ENCODE assay signal across 22 mouse cellular contexts in the genomic region with DNA sequence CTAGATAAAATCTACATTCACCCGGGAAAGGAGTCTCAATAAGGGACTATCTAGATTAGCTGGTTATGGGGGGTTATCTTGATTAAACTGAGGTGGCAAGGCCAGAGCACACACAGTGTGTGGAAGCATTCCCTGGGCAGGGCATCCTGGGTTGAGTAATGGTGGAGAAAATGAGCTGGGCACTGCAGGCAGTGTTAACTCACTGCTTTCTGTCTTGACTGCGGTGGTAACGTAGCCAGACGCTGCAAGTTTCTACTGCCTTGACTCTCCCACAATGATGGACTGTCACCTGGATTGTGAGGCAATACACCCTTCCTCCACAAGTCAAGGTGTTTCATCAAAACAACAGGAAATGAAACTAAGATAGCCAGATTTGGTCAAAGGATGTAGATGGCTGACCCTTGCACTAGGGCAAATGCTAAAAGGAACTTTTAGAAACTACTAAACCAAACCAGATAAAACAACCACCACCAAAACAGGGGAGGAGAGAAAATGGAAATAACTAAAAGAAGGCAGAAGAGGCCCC. TPM values are rescaled to one million over a fixed set of nuclear protein-coding genes. Genes with fewer than 3 reads are reported as not detected.
DNase-seq lines count a peak whose midpoint lies in the region; ATAC-seq and TF ChIP-seq lines count a peak whose summit lies in the region.
"Had no signal": no experiment of that assay in that cellular context is flagged by ENCODE, and none has a peak within 500 bp of the region (broad histone marks: within the 10 kb centered on the region; RNA-seq: fewer than 3 reads in every experiment).

No protein-coding gene starts in this region.

- TF ChIP-seq CTCF in liver, postnatal 0 days (IDR thresholded peaks at IDR 0.05; ENCODE audit: low read depth), result no peak

- no peaks in the 10 kb centered on the region for H3K27me3 ChIP-seq in liver, postnatal 0 days (ENCODE audit: insufficient read depth, low read length)
- H3K27me3 ChIP-seq in liver, embryonic 11.5 days (replicated peaks; ENCODE audit: control insufficient read depth, insufficient read depth, low read length), result no peaks in the 10 kb centered on the region
- H3K27me3 ChIP-seq in splenic B cell, adult 2 months (ENCODE audit: control insufficient read depth, insufficient read depth, low read length, poor library complexity, severe bottlenecking), result no peaks in the 10 kb centered on the region
- H3K27me3 ChIP-seq: forebrain, embryonic 13.5 days; heart, embryonic 15.5 days had no signal

- WGBS in liver, postnatal 0 days (ENCODE audit: insufficient replicate concordance), result 69% methylated on average over 4 of the region's 4 CpGs
- WGBS in liver, embryonic 11.5 days, result 87% methylated on average over 4 of the region's 4 CpGs

- no peak overlapping the region for H3K9ac ChIP-seq in liver, postnatal 0 days (replicated peaks)
- H3K9ac ChIP-seq in liver, embryonic 11.5 days (ENCODE audit: low read depth, low read length), result no peak overlapping the region
- H3K9ac ChIP-seq: forebrain, embryonic 13.5 days; forebrain, postnatal 0 days; heart, embryonic 15.5 days; hindbrain, embryonic 14.5 days had no signal

- intact Hi-C loops in heart, postnatal 36 days (cut with DNase I), result no loop called here

- H3K4me3 ChIP-seq in liver, postnatal 0 days (ENCODE audit: low read depth, low read length), result no peak overlapping the region
- no peak overlapping the region for H3K4me3 ChIP-seq in liver, embryonic 11.5 days (ENCODE audit: low read depth, low read length)
- H3K4me3 ChIP-seq: embryonic facial prominence, embryonic 10.5 days; forebrain, embryonic 13.5 days; heart, embryonic 15.5 days; hindbrain, embryonic 10.5 days had no signal

- H3K4me1 ChIP-seq in liver, postnatal 0 days (ENCODE audit: insufficient read depth), result peaks cover 10% of the 10 kb centered on the region; the same call in 1 of the 2 replicates
- H3K4me1 ChIP-seq in liver, embryonic 11.5 days (replicated peaks; ENCODE audit: control insufficient read depth, insufficient read depth, low read length), result no peaks in the 10 kb centered on the region; the same call in none of the 2 replicates
- H3K4me1 ChIP-seq: embryonic facial prominence, embryonic 10.5 days; forebrain, embryonic 13.5 days; hindbrain, embryonic 10.5 days had no signal

- ATAC-seq in liver, postnatal 0 days, result peak; percentile 47
- ATAC-seq in liver, embryonic 11.5 days (replicated peaks; ENCODE audit: low FRiP score), result no peak
- peak; percentile 34 for ATAC-seq in CD4-positive, CD25-positive, alpha-beta regulatory T cell, adult 4 months
- ATAC-seq in megakaryocyte, adult 5-6 weeks (ENCODE audit: poor library complexity, severe bottlenecking), result peak; percentile 59
- ATAC-seq: forebrain, embryonic 13.5 days; forebrain, postnatal 0 days had no signal

- no peak for DNase-seq in liver, postnatal 0 days
- no peak for DNase-seq in liver, embryonic 11.5 days (ENCODE audit: low spot score)
- DNase-seq in splenic B cell, adult 2 months (ENCODE audit: low read depth, low spot score), result peak; percentile 54
- no peak for DNase-seq in adrenal gland, postnatal 25 days
- no peak for DNase-seq in heart, postnatal 36 days
- DNase-seq: adrenal gland, postnatal 10 days; cerebellum, adult 11-12 months; cerebellum, adult 9-11 months; cerebellum, postnatal 36 days; forebrain, postnatal 0 days; gastrocnemius, postnatal 36 days; heart, adult 18-20 months; heart, postnatal 14 days had no signal

- H3K9me3 ChIP-seq in liver, postnatal 0 days (ENCODE audit: low read length), result no peaks in the 10 kb centered on the region
- H3K9me3 ChIP-seq in liver, embryonic 11.5 days (ENCODE audit: control insufficient read depth, low read length), result no peaks in the 10 kb centered on the region
- H3K9me3 ChIP-seq: embryonic facial prominence, embryonic 10.5 days; forebrain, embryonic 13.5 days; heart, embryonic 15.5 days; hindbrain, embryonic 10.5 days had no signal

- no peak overlapping the region for H3K4me2 ChIP-seq in liver, postnatal 0 days (ENCODE audit: low read depth, low read length)
- H3K4me2 ChIP-seq in liver, embryonic 11.5 days, result no peak overlapping the region
- H3K4me2 ChIP-seq: forebrain, embryonic 13.5 days; heart, embryonic 11.5 days; heart, embryonic 15.5 days; hindbrain, embryonic 14.5 days had no signal

- H3K27ac ChIP-seq in liver, postnatal 0 days (ENCODE audit: low read depth), result 0 out of 2 replicates have a peak overlapping the region, but pooled peaks have one; percentile 5
- H3K27ac ChIP-seq in liver, embryonic 11.5 days (ENCODE audit: low read depth, low read length), result no peak overlapping the region
- H3K27ac ChIP-seq: embryonic facial prominence, embryonic 10.5 days; forebrain, embryonic 13.5 days; heart, embryonic 15.5 days; hindbrain, embryonic 10.5 days; hindbrain, embryonic 14.5 days had no signal

- TF ChIP-seq EP300 in liver, postnatal 0 days (IDR thresholded peaks at IDR 0.05; ENCODE audit: low read depth), result no peak

- no peaks in the 10 kb centered on the region for H3K36me3 ChIP-seq in liver, postnatal 0 days (replicated peaks; ENCODE audit: insufficient read depth, low read length)
- peaks cover 2% of the 10 kb centered on the region; the same call in 1 of the 2 replicates for H3K36me3 ChIP-seq in liver, embryonic 11.5 days (ENCODE audit: control insufficient read depth, insufficient read depth, low read length)
- H3K36me3 ChIP-seq in splenic B cell, adult 2 months (ENCODE audit: control insufficient read depth, insufficient read depth, low read length, poor library complexity, severe bottlenecking), result no peaks in the 10 kb centered on the region
- H3K36me3 ChIP-seq: embryonic facial prominence, embryonic 10.5 days; heart, embryonic 15.5 days; hindbrain, embryonic 10.5 days had no signal

RNA-seq across cellular contexts. Expression of gene Prkd3, which starts 20.8 kb away (rescaled TPM):
- polyA plus RNA-seq in liver, postnatal 0 days (2015; fragmentation: Nextera tagmentation; extraction: Ambion mirVana), result 14.6 and 17.0 TPM in 2 replicates
- polyA plus RNA-seq in liver, embryonic 11.5 days (2014; fragmentation: Nextera tagmentation; extraction: Ambion mirVana), result 21.8 and 24.8 TPM in 2 replicates
- 10 to 100 TPM in 1 of 2 experiments, 1 to 10 TPM in 1; 8.1 to 11.4 TPM for polyA plus RNA-seq in CD4-positive, CD25-positive, alpha-beta regulatory T cell, adult 4 months (2017; shearing (Covaris generic))
- 75.6 and 77.9 TPM in 2 replicates for total RNA-seq in megakaryocyte, adult 5-6 weeks (2015)
- total RNA-seq in megakaryocyte, adult 5-6 weeks (2017), result 79.1 and 83.0 TPM in 2 replicates
- 32.9 and 40.0 TPM in 2 replicates for total RNA-seq in adrenal gland, postnatal 25 days (2021)
- total RNA-seq in heart, postnatal 36 days (2021), result 10 to 100 TPM; 17.9 to 18.3 TPM

RNA-seq across cellular contexts. Expression of gene Qpct, which starts 51.9 kb away (rescaled TPM):
- 53.2 and 53.8 TPM in 2 replicates for polyA plus RNA-seq in liver, postnatal 0 days (2015; fragmentation: Nextera tagmentation; extraction: Ambion mirVana)
- polyA plus RNA-seq in liver, embryonic 11.5 days (2014; fragmentation: Nextera tagmentation; extraction: Ambion mirVana), result 7.5 and 10.3 TPM in 2 replicates
- 1 to 10 TPM; 2.3 TPM for polyA plus RNA-seq in CD4-positive, CD25-positive, alpha-beta regulatory T cell, adult 4 months (2017; shearing (Covaris generic))
- 21.0 and 23.9 TPM in 2 replicates for total RNA-seq in megakaryocyte, adult 5-6 weeks (2015)
- 20.0 and 21.0 TPM in 2 replicates for total RNA-seq in megakaryocyte, adult 5-6 weeks (2017)
- 4.5 and 7.0 TPM in 2 replicates for total RNA-seq in adrenal gland, postnatal 25 days (2021)
- 1 to 10 TPM; 5.7 to 6.7 TPM for total RNA-seq in heart, postnatal 36 days (2021)
- total RNA-seq: MEL had no signal
